Mouse (Mus musculus) stomach, embryonic 14.5 days (tissue): ENCODE measurements around the gene Pcsk2. TPM values are rescaled to one million over a fixed set of nuclear protein-coding genes. Genes with fewer than 3 reads are reported as not detected.
A peak's percentile ranks its signal among the peaks of the same experiment; 100 is the strongest.

Experiments used
- ATAC-seq: fragments of 200-750 bp; cut with Nextera tagmentation; 2 replicates; pipeline ENCODE4 v1.8.0; 2017; ENCODE audit warnings: low read depth, moderate TSS enrichment; ENCODE audit not compliant: insufficient number of reproducible peaks, insufficient read depth, low FRiP score
- H3K27ac ChIP-seq: fragments of 300-500 bp; sonication (generic); 2 replicates; pipeline ENCODE4 v1.5.1; 2014; ENCODE audit warnings: mild to moderate bottlenecking, low read length, moderate library complexity, mixed read lengths
- H3K27me3 ChIP-seq: fragments of 300-500 bp; sonication (generic); 2 replicates; pipeline ENCODE4 v1.6.1; 2014; ENCODE audit warnings: low read length, control low read depth, mixed read lengths; ENCODE audit not compliant: control insufficient read depth, insufficient read depth
- H3K36me3 ChIP-seq: fragments of 300-500 bp; sonication (generic); 2 replicates; pipeline ENCODE4 v1.6.1; 2014; ENCODE audit warnings: mild to moderate bottlenecking, control low read depth, low read length, moderate library complexity, mixed read lengths; ENCODE audit not compliant: control insufficient read depth, insufficient read depth
- H3K4me1 ChIP-seq: fragments of 300-500 bp; sonication (generic); 2 replicates; pipeline ENCODE4 v1.6.1; 2014; ENCODE audit warnings: low read length, control low read depth, mixed read lengths; ENCODE audit not compliant: control insufficient read depth, insufficient read depth
- H3K4me2 ChIP-seq: fragments of 300-500 bp; sonication (generic); replicated peaks from 2 replicates; pipeline ENCODE4 v1.6.1; 2014; ENCODE audit warnings: low read depth, low read length, control low read depth
- H3K4me3 ChIP-seq: fragments of 300-500 bp; sonication (generic); 2 replicates; pipeline ENCODE4 v1.5.1; 2014; ENCODE audit warnings: low read depth, low read length, control low read depth
- H3K9ac ChIP-seq: fragments of 300-500 bp; sonication (generic); replicated peaks from 2 replicates; pipeline ENCODE4 v1.6.1; 2014; ENCODE audit warnings: low read depth, mild to moderate bottlenecking, control low read depth, low read length, moderate library complexity, mixed read lengths
- H3K9me3 ChIP-seq: fragments of 300-500 bp; sonication (generic); 2 replicates; pipeline ENCODE4 v1.6.1; 2016; ENCODE audit warnings: low read depth, low read length, control low read depth; ENCODE audit not compliant: control insufficient read depth
- WGBS: fragments of 180-500 bp; shearing (Covaris S2); extraction: QIAGEN DNeasy Blood & Tissue Kit; methylation state at CpG from one replicate; pipeline ENCODE4 v1.1.7; 2014; 5-methylcytosine and 5-hydroxymethylcytosine counted together
- polyA plus RNA-seq: library from polyadenylated mRNA; unstranded; fragments of >200 nt; fragmentation: Nextera tagmentation; extraction: Ambion mirVana; gene quantifications from 2 replicates; pipeline ENCODE4 v1.2.1, GENCODE M21; 2014

Gene Pcsk2
- polyA plus RNA-seq, result 1.1 and 1.2 TPM in 2 replicates

- Histone ChIP-seq H3K27ac (no peak within 1 kb of the TSS), H3K9ac (no peak within 1 kb of the TSS), H3K9me3 (no peaks in the 10 kb centered on the region), H3K27me3 (peaks cover 17% of the 10 kb centered on the region), H3K4me1 (peaks cover 6% of the 10 kb centered on the region; the same call in 1 of the 2 replicates), H3K4me3 (peak within 1 kb of the TSS; percentile 38), H3K36me3 (no peaks in the 10 kb centered on the region), H3K4me2 (peak within 1 kb of the TSS; percentile 75)
- peak; percentile 87 for ATAC-seq
- under 1% methylated on average over 38 of the region's 51 CpGs for WGBS
Observed at GRCm38 (mm10) chr2:143545758-143546246, at the start of gene Pcsk2. Gene Pcsk2, plus strand, starts transcription at chr2:143546156.

DNA sequence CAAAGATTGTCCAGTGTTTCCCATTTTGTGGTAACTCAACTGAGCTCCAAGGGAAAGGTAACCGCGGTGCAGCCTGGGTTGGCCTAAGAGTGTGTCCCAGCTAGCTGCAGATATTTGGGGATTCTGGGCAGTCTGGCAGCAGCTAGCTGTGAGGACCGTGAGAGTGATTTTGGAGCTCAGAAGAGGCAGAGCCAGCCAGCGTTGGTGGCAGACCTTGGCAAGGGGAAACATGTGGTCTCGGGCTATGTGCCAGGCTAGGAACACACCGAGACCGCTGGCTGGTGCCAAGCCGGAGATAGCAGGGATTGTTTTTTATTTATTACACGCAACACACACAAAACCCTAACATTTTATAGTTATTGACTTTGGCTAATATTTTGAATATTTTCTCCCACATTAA, 45.1 kb upstream of the Pcsk2 start:
- H3K9ac ChIP-seq, result no peak overlapping the region
- 93% methylated on average over 9 of the region's 9 CpGs for WGBS
- ATAC-seq, result no peak

DNA sequence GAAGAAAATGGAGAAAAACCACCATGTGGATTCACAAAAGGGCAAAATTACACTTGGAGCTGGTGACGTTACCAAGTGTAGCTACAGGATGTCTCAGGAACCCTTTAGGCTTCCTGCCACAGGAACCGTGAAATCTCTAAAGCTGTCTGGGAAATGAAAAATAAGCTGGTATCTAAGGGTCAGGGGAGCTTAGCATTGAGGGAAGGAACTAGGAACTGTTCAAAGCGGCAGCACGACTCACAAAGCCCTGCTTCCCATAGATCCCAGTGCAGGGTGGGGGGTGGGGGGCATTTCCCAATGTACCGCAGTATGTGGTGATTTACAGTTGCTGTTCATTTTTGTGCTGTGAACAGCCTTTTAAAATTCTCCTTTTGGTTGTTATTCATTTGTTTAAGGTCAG, 44.2 kb upstream of the Pcsk2 start:
- Histone ChIP-seq H3K4me1 (no peaks in the 10 kb centered on the region), H3K9me3 (no peaks in the 10 kb centered on the region), H3K27me3 (no peaks in the 10 kb centered on the region), H3K9ac (no peak overlapping the region), H3K27ac (no peak overlapping the region), H3K4me3 (no peak overlapping the region), H3K36me3 (no peaks in the 10 kb centered on the region), H3K4me2 (no peak overlapping the region)
- 43% methylated on average over 5 of the region's 5 CpGs for WGBS
- ATAC-seq, result no peak

More for the DNA sequence above, 45.1 kb upstream of the Pcsk2 start:
- H3K36me3 ChIP-seq, result no peaks in the 10 kb centered on the region
- no peaks in the 10 kb centered on the region for H3K9me3 ChIP-seq
- H3K27ac ChIP-seq, result no peak overlapping the region
- no peak overlapping the region for H3K4me3 ChIP-seq
- no peaks in the 10 kb centered on the region for H3K4me1 ChIP-seq
- H3K4me2 ChIP-seq, result no peak overlapping the region
- H3K27me3 ChIP-seq, result no peaks in the 10 kb centered on the region

GRCm38 (mm10) chr2:143502203-143502602, 43.8 kb upstream of the Pcsk2 start:
- H3K9ac ChIP-seq, result no peak overlapping the region
- H3K4me2 ChIP-seq, result no peak overlapping the region
- H3K36me3 ChIP-seq, result no peaks in the 10 kb centered on the region
- H3K4me3 ChIP-seq, result no peak overlapping the region
- no peaks in the 10 kb centered on the region for H3K9me3 ChIP-seq
- WGBS, result 90% methylated on average over 3 of the region's 3 CpGs
- ATAC-seq, result no peak
- no peaks in the 10 kb centered on the region for H3K4me1 ChIP-seq
- H3K27me3 ChIP-seq, result no peaks in the 10 kb centered on the region
- no peak overlapping the region for H3K27ac ChIP-seq

DNA sequence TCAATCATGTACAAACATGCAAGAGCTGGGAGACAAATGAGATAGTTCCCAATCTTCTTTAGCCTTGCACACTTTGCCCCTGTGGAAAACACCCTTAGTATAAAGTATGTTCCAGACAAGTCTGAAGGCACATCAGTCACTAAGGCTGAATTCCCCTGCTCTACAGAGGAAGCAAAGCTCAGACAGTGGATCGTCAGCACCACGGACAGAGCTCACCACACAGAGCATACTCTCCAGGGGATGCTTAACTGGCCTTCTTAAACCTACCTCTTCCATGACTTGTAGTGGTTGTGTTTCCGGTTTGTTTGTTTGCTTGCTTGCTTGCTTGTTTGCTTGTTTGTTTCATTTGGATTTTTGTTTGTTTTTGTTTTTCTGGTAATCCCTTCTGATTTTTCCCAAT, 9.5 kb upstream of the Pcsk2 start:
- WGBS, result 13% methylated on average over 3 of the region's 3 CpGs
- ATAC-seq, result no peak; the same call in 1 of the 2 replicates

GRCm38 (mm10) chr2:143545299-143545751, 631 bp upstream of the Pcsk2 start:
- Histone ChIP-seq H3K4me1 (peaks cover 6% of the 10 kb centered on the region; the same call in 1 of the 2 replicates), H3K27me3 (peaks cover 17% of the 10 kb centered on the region), H3K27ac (no peak overlapping the region), H3K9ac (no peak overlapping the region), H3K4me3 (peak overlapping the region; percentile 38), H3K4me2 (peak overlapping the region; percentile 75), H3K36me3 (no peaks in the 10 kb centered on the region), H3K9me3 (no peaks in the 10 kb centered on the region)
- ATAC-seq, result peak; percentile 5; the same call in 1 of the 2 replicates
- WGBS, result under 1% methylated on average over 7 of the region's 7 CpGs

More for the DNA sequence above, 9.5 kb upstream of the Pcsk2 start:
- Histone ChIP-seq H3K27me3 (no peaks in the 10 kb centered on the region), H3K9ac (no peak overlapping the region), H3K4me3 (no peak overlapping the region), H3K9me3 (no peaks in the 10 kb centered on the region), H3K4me2 (no peak overlapping the region), H3K27ac (no peak overlapping the region), H3K36me3 (no peaks in the 10 kb centered on the region), H3K4me1 (no peaks in the 10 kb centered on the region)

DNA sequence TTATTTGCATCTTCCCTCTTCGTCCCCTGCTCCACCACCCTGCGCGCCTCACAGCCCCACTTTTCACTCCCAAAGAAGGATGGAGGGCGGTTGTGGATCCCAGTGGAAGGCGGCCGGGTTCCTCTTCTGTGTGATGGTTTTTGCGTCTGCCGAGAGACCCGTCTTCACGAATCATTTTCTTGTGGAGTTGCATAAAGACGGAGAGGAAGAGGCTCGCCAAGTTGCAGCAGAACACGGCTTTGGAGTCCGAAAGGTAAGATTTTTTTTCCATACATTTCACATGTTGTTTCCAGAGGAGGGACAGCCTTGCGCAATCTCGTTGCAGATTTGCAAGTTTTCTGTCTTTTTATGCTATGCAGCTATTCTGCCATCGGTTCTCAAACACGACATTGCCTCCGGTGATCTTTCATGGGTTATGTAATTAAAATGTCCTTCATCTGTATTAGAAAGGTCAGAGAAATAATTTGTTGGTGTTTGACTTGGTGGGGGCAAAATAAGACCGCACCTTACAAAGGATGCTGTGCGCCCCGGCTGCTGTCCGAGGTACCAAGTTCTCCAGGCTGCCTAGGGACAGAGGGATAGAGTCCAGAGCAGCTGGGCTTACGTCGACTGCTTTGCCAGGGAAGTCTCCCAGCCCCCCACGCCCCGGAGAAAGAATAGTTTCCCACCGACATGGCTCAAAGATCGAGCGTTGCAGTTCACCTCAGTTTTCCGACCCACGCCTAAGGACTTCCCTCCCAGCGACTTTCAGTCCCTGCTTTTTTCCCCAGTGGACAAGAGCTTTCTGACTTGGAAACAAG, 656 bp downstream of the Pcsk2 start:
- H3K4me2 ChIP-seq, result peak overlapping the region; percentile 75
- H3K9ac ChIP-seq, result no peak overlapping the region
- H3K36me3 ChIP-seq, result no peaks in the 10 kb centered on the region
- peaks cover 6% of the 10 kb centered on the region; the same call in 1 of the 2 replicates for H3K4me1 ChIP-seq
- no peaks in the 10 kb centered on the region for H3K9me3 ChIP-seq
- no peak overlapping the region for H3K27ac ChIP-seq
- under 1% methylated on average over 33 of the region's 33 CpGs for WGBS
- H3K4me3 ChIP-seq, result peak overlapping the region; percentile 38
- no peak for ATAC-seq
- H3K27me3 ChIP-seq, result peaks cover 17% of the 10 kb centered on the region

- Histone ChIP-seq H3K9me3 (no peaks in the 10 kb centered on the region), H3K4me2 (no peak overlapping the region), H3K27me3 (peaks cover 17% of the 10 kb centered on the region), H3K27ac (no peak overlapping the region), H3K4me3 (no peak overlapping the region), H3K9ac (no peak overlapping the region), H3K4me1 (peaks cover 6% of the 10 kb centered on the region; the same call in 1 of the 2 replicates), H3K36me3 (no peaks in the 10 kb centered on the region)
- ATAC-seq, result no peak
- 1% methylated on average over 32 of the region's 32 CpGs for WGBS
Observed at GRCm38 (mm10) chr2:143547251-143548090, 1.5 kb downstream of the Pcsk2 start.
